In the genomic region with DNA sequence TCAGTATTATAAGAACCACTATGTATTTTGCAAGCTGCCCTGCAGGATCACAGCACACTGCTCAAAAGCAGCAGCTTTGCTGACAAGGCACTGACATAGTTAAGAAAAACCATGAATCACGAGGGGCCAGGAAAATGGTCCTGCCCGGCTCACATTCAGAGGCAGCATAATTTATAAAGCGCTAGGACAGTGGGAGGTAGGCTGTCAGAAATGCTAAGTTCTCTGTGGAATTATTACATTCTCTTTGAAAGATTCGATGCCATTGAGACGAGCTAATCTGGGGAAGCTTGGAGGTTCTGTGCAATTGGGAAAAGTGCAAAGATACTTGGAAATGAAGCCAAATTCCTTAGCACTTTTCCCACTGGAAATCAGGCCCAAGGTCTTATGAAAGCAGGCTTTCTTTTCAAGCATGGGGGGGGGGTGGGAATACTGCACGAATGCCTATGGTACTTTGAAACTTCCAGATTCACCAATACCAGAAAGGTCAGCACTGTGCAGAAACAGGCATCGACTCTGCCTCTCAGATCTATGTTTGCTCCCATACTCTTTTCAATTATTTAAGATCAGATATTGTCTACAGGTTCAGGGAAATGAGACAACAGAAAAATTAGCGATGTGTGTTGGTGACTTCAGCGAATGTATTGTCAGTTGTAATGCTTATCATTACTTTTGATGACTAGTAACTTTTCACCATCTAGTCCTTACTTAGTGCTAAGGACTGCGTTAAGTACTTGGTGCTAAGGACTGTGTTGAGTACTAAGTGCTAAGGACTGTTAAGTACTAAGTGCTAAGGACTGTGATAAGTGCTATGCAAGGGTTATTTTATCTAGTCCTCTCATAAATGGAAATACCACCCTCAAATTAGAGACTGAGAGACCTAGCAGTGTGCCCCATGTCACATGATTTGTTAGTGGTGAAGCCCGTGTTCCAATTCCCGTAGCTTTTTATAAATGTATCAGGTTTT, we compare ENCODE assay signal across 8 mouse cellular contexts. TPM values are rescaled to one million over a fixed set of nuclear protein-coding genes. Genes with fewer than 3 reads are reported as not detected.
DNase-seq lines count a peak whose midpoint lies in the region; ATAC-seq lines count a peak whose summit lies in the region.

No protein-coding gene starts in this region.

- no peak overlapping the region for H3K4me2 ChIP-seq in limb, embryonic 11.5 days (ENCODE audit: low read depth, severe bottlenecking)
- H3K4me2 ChIP-seq in embryonic facial prominence, embryonic 13.5 days = peak overlapping the region; percentile 28; the same call in 1 of the 2 replicates
- peak overlapping the region; percentile 15; the same call in 1 of the 2 replicates for H3K4me2 ChIP-seq in hindbrain, embryonic 14.5 days (replicated peaks)
- H3K4me2 ChIP-seq in neural tube, embryonic 12.5 days (replicated peaks) = no peak overlapping the region; the same call in 1 of the 2 replicates

- H3K9me3 ChIP-seq in limb, embryonic 11.5 days (ENCODE audit: control insufficient read depth, low read length) = no peaks in the 10 kb centered on the region
- no peaks in the 10 kb centered on the region for H3K9me3 ChIP-seq in limb, embryonic 10.5 days (replicated peaks)
- no peaks in the 10 kb centered on the region for H3K9me3 ChIP-seq in embryonic facial prominence, embryonic 13.5 days
- no peaks in the 10 kb centered on the region for H3K9me3 ChIP-seq in hindbrain, embryonic 14.5 days (ENCODE audit: control insufficient read depth, low read length)
- H3K9me3 ChIP-seq in neural tube, embryonic 12.5 days = no peaks in the 10 kb centered on the region

- 58% methylated on average over 12 of the region's 12 CpGs for WGBS in limb, embryonic 11.5 days
- 64% methylated on average over 12 of the region's 12 CpGs for WGBS in limb, embryonic 10.5 days
- WGBS in embryonic facial prominence, embryonic 13.5 days = 52% methylated on average over 12 of the region's 12 CpGs
- 47% methylated on average over 12 of the region's 12 CpGs for WGBS in hindbrain, embryonic 14.5 days
- 47% methylated on average over 12 of the region's 12 CpGs for WGBS in neural tube, embryonic 12.5 days

- peaks cover 3% of the 10 kb centered on the region; the same call in 1 of the 2 replicates for H3K4me1 ChIP-seq in limb, embryonic 11.5 days (ENCODE audit: control insufficient read depth, insufficient read depth, low read length)
- H3K4me1 ChIP-seq in limb, embryonic 10.5 days = peaks cover 19% of the 10 kb centered on the region
- peaks cover 7% of the 10 kb centered on the region; the same call in 1 of the 2 replicates for H3K4me1 ChIP-seq in embryonic facial prominence, embryonic 13.5 days
- H3K4me1 ChIP-seq in hindbrain, embryonic 14.5 days (replicated peaks; ENCODE audit: control insufficient read depth, insufficient read depth, low read length) = peaks cover 11% of the 10 kb centered on the region
- peaks cover 9% of the 10 kb centered on the region for H3K4me1 ChIP-seq in neural tube, embryonic 12.5 days

- H3K9ac ChIP-seq in limb, embryonic 11.5 days (ENCODE audit: low read length) = no peak overlapping the region
- H3K9ac ChIP-seq in embryonic facial prominence, embryonic 13.5 days = 0 out of 2 replicates have a peak overlapping the region, but pooled peaks have one; percentile 27
- H3K9ac ChIP-seq in hindbrain, embryonic 14.5 days = no peak overlapping the region
- no peak overlapping the region for H3K9ac ChIP-seq in neural tube, embryonic 12.5 days

- no peaks in the 10 kb centered on the region for H3K36me3 ChIP-seq in limb, embryonic 11.5 days (ENCODE audit: control insufficient read depth, insufficient read depth, low read length)
- H3K36me3 ChIP-seq in limb, embryonic 10.5 days = no peaks in the 10 kb centered on the region
- H3K36me3 ChIP-seq in embryonic facial prominence, embryonic 13.5 days = no peaks in the 10 kb centered on the region
- H3K36me3 ChIP-seq in hindbrain, embryonic 14.5 days (replicated peaks; ENCODE audit: control insufficient read depth, insufficient read depth) = no peaks in the 10 kb centered on the region
- H3K36me3 ChIP-seq in neural tube, embryonic 12.5 days = no peaks in the 10 kb centered on the region

- no peaks in the 10 kb centered on the region for H3K27me3 ChIP-seq in limb, embryonic 11.5 days (ENCODE audit: control insufficient read depth, insufficient read depth, low read length)
- H3K27me3 ChIP-seq in limb, embryonic 10.5 days (ENCODE audit: low read depth, poor library complexity, severe bottlenecking) = no peaks in the 10 kb centered on the region
- H3K27me3 ChIP-seq in embryonic facial prominence, embryonic 13.5 days = no peaks in the 10 kb centered on the region
- no peaks in the 10 kb centered on the region for H3K27me3 ChIP-seq in hindbrain, embryonic 14.5 days (ENCODE audit: control insufficient read depth, insufficient read depth, low read length)
- H3K27me3 ChIP-seq in neural tube, embryonic 12.5 days (replicated peaks) = no peaks in the 10 kb centered on the region

- 0 out of 2 replicates have a peak, but pooled peaks have one; percentile 39 for ATAC-seq in limb, embryonic 11.5 days (ENCODE audit: insufficient number of reproducible peaks, low FRiP score, low TSS enrichment, low read depth)
- ATAC-seq in embryonic facial prominence, embryonic 13.5 days (ENCODE audit: insufficient number of reproducible peaks, insufficient read depth, low FRiP score, low TSS enrichment, low read depth) = no peak
- ATAC-seq in hindbrain, embryonic 14.5 days (ENCODE audit: low FRiP score) = 0 out of 2 replicates have a peak, but pooled peaks have one; percentile 46
- peak; percentile 62 for ATAC-seq in neural tube, embryonic 12.5 days (ENCODE audit: low FRiP score, low read depth)

- H3K4me3 ChIP-seq in limb, embryonic 11.5 days (ENCODE audit: low read depth, low read length) = no peak overlapping the region
- no peak overlapping the region for H3K4me3 ChIP-seq in limb, embryonic 10.5 days
- H3K4me3 ChIP-seq in embryonic facial prominence, embryonic 13.5 days = no peak overlapping the region
- no peak overlapping the region for H3K4me3 ChIP-seq in hindbrain, embryonic 14.5 days (replicated peaks; ENCODE audit: low read length)
- H3K4me3 ChIP-seq in neural tube, embryonic 12.5 days = no peak overlapping the region

- DNase-seq in limb, embryonic 11.5 days (ENCODE audit: low spot score) = peak; percentile 49
- no peak for DNase-seq in limb, embryonic 10.5 days (ENCODE audit: low spot score)
- peak; percentile 46 for DNase-seq in hindbrain, embryonic 14.5 days (ENCODE audit: low spot score)
- no peak for DNase-seq in right cerebral cortex, postnatal 36 days (ENCODE audit: low spot score in 2 of 2)
- no peak for DNase-seq in testis, postnatal 14 days (ENCODE audit: low spot score)
- DNase-seq in lung, postnatal 4 days = no peak

- no peak overlapping the region for H3K27ac ChIP-seq in limb, embryonic 11.5 days (replicated peaks; ENCODE audit: low read depth, low read length)
- H3K27ac ChIP-seq in limb, embryonic 10.5 days = no peak overlapping the region; the same call in 1 of the 2 replicates
- H3K27ac ChIP-seq in embryonic facial prominence, embryonic 13.5 days = peak overlapping the region; percentile 4; the same call in 1 of the 2 replicates
- H3K27ac ChIP-seq in hindbrain, embryonic 14.5 days = peak overlapping the region; percentile 32
- H3K27ac ChIP-seq in neural tube, embryonic 12.5 days = no peak overlapping the region

RNA-seq across cellular contexts. Expression of gene Ssbp2, which starts 28.4 kb away (rescaled TPM):
- 231 and 237 TPM in 2 replicates for polyA plus RNA-seq in limb, embryonic 11.5 days (2014; fragmentation: Nextera tagmentation; extraction: Ambion mirVana)
- 136 and 183 TPM in 2 replicates for polyA plus RNA-seq in limb, embryonic 10.5 days (2016; fragmentation: Nextera tagmentation; extraction: Ambion mirVana)
- polyA plus RNA-seq in embryonic facial prominence, embryonic 13.5 days (2015; fragmentation: Nextera tagmentation; extraction: Ambion mirVana) = 220 and 228 TPM in 2 replicates
- polyA plus RNA-seq in hindbrain, embryonic 14.5 days (2014; fragmentation: Nextera tagmentation; extraction: Ambion mirVana) = 204 and 220 TPM in 2 replicates
- polyA plus RNA-seq in neural tube, embryonic 12.5 days (2016; fragmentation: Nextera tagmentation; extraction: Ambion mirVana) = 140 and 144 TPM in 2 replicates

Comparison
In these comparisons a context has a peak if more than half of its experiments do, and no peak if none do; other contexts are left out.
1. DNase-seq: peak in limb, embryonic 11.5 days (single experiment) and hindbrain, embryonic 14.5 days (single experiment); none in limb, embryonic 10.5 days (single experiment), right cerebral cortex, postnatal 36 days (0 of 2), testis, postnatal 14 days (single experiment) and lung, postnatal 4 days (0 of 2).
2. H3K27ac ChIP-seq: peak in embryonic facial prominence, embryonic 13.5 days (single experiment) and hindbrain, embryonic 14.5 days (single experiment); none in limb, embryonic 11.5 days (single experiment), limb, embryonic 10.5 days (single experiment) and neural tube, embryonic 12.5 days (single experiment).
3. H3K4me2 ChIP-seq: peak in embryonic facial prominence, embryonic 13.5 days (single experiment) and hindbrain, embryonic 14.5 days (single experiment); none in limb, embryonic 11.5 days (single experiment) and neural tube, embryonic 12.5 days (single experiment).